Mouse (Mus musculus): ENCODE data around the gene AI413582. TPM values are rescaled to one million over a fixed set of nuclear protein-coding genes. Genes with fewer than 3 reads are reported as not detected.

Gene AI413582
- polyA plus RNA-seq, 1 experiment from 2014 or later, result 20.2 TPM

- H3K36me3 ChIP-seq (ENCODE audit: control insufficient read depth, insufficient read depth, low read length), result peaks cover 6% of the 10 kb centered on the region; the same call in 1 of the 2 replicates
- DNase-seq (ENCODE audit: low spot score, missing footprints), result no peak
- WGBS, result 67% methylated on average over 9 of the region's 9 CpGs
- no peak for ATAC-seq (ENCODE audit: low FRiP score)
- no peaks in the 10 kb centered on the region for H3K4me1 ChIP-seq (ENCODE audit: control insufficient read depth, insufficient read depth, low read length)
- H3K27me3 ChIP-seq (ENCODE audit: control insufficient read depth, insufficient read depth, low read length), result no peaks in the 10 kb centered on the region
- H3K9me3 ChIP-seq (ENCODE audit: control insufficient read depth, low read length), result no peaks in the 10 kb centered on the region
- H3K4me3 ChIP-seq (ENCODE audit: low read depth, low read length), result no peak overlapping the region
- H3K4me2 ChIP-seq, result no peak overlapping the region
- H3K9ac ChIP-seq (ENCODE audit: low read length), result no peak overlapping the region
- H3K27ac ChIP-seq (ENCODE audit: low read depth, low read length), result no peak overlapping the region
Observed at GRCm38 (mm10) chr17:27586661-27587060, 21.1 kb upstream of the AI413582 start.

- H3K36me3 ChIP-seq (ENCODE audit: control insufficient read depth, insufficient read depth, low read length), result peaks cover 23% of the 10 kb centered on the region
- 92% methylated on average over 13 of the region's 13 CpGs for WGBS
- H3K9ac ChIP-seq (ENCODE audit: low read length), result no peak overlapping the region
- no peak for DNase-seq (ENCODE audit: low spot score, missing footprints)
- H3K9me3 ChIP-seq (ENCODE audit: control insufficient read depth, low read length), result no peaks in the 10 kb centered on the region
- H3K27me3 ChIP-seq (ENCODE audit: control insufficient read depth, insufficient read depth, low read length), result no peaks in the 10 kb centered on the region
- no peak for ATAC-seq (ENCODE audit: low FRiP score)
- no peak overlapping the region for H3K4me3 ChIP-seq (ENCODE audit: low read depth, low read length)
- no peaks in the 10 kb centered on the region for H3K4me1 ChIP-seq (ENCODE audit: control insufficient read depth, insufficient read depth, low read length)
- H3K27ac ChIP-seq (ENCODE audit: low read depth, low read length), result no peak overlapping the region
- no peak overlapping the region for H3K4me2 ChIP-seq
Observed at GRCm38 (mm10) chr17:27583185-27583894, 17.8 kb upstream of the AI413582 start.

GRCm38 (mm10) chr17:27580392-27581068, 15.0 kb upstream of the AI413582 start:
- no peaks in the 10 kb centered on the region for H3K9me3 ChIP-seq (ENCODE audit: control insufficient read depth, low read length)
- ATAC-seq (ENCODE audit: low FRiP score), result no peak
- no peak overlapping the region for H3K4me2 ChIP-seq
- H3K4me3 ChIP-seq (ENCODE audit: low read depth, low read length), result no peak overlapping the region
- peaks cover 25% of the 10 kb centered on the region for H3K36me3 ChIP-seq (ENCODE audit: control insufficient read depth, insufficient read depth, low read length)
- WGBS, result 90% methylated on average over 19 of the region's 20 CpGs
- H3K4me1 ChIP-seq (ENCODE audit: control insufficient read depth, insufficient read depth, low read length), result no peaks in the 10 kb centered on the region
- H3K27ac ChIP-seq (ENCODE audit: low read depth, low read length), result no peak overlapping the region
- no peak overlapping the region for H3K9ac ChIP-seq (ENCODE audit: low read length)
- no peaks in the 10 kb centered on the region for H3K27me3 ChIP-seq (ENCODE audit: control insufficient read depth, insufficient read depth, low read length)
- DNase-seq (ENCODE audit: low spot score, missing footprints), result no peak

- Histone ChIP-seq H3K27me3 (ENCODE audit: control insufficient read depth, insufficient read depth, low read length) (no peaks in the 10 kb centered on the region), H3K27ac (ENCODE audit: low read depth, low read length) (no peak overlapping the region), H3K9me3 (ENCODE audit: control insufficient read depth, low read length) (no peaks in the 10 kb centered on the region), H3K36me3 (ENCODE audit: control insufficient read depth, insufficient read depth, low read length) (peaks cover 28% of the 10 kb centered on the region), H3K4me3 (ENCODE audit: low read depth, low read length) (no peak overlapping the region), H3K4me1 (ENCODE audit: control insufficient read depth, insufficient read depth, low read length) (no peaks in the 10 kb centered on the region), H3K4me2 (no peak overlapping the region), H3K9ac (ENCODE audit: low read length) (no peak overlapping the region)
- DNase-seq (ENCODE audit: low spot score, missing footprints), result no peak
- WGBS, result over 99% methylated on average over 8 of the region's 8 CpGs
- no peak for ATAC-seq (ENCODE audit: low FRiP score)
Observed at GRCm38 (mm10) chr17:27579816-27580215, 14.3 kb upstream of the AI413582 start.

GRCm38 (mm10) chr17:27578487-27578886, 12.9 kb upstream of the AI413582 start:
- no peaks in the 10 kb centered on the region for H3K4me1 ChIP-seq (ENCODE audit: control insufficient read depth, insufficient read depth, low read length)
- ATAC-seq (ENCODE audit: low FRiP score) (no peak), DNase-seq (ENCODE audit: low spot score, missing footprints) (no peak)
- H3K4me2 ChIP-seq, result no peak overlapping the region
- no peak overlapping the region for H3K4me3 ChIP-seq (ENCODE audit: low read depth, low read length)
- H3K9ac ChIP-seq (ENCODE audit: low read length), result no peak overlapping the region
- peaks cover 28% of the 10 kb centered on the region for H3K36me3 ChIP-seq (ENCODE audit: control insufficient read depth, insufficient read depth, low read length)
- no peak overlapping the region for H3K27ac ChIP-seq (ENCODE audit: low read depth, low read length)
- no peaks in the 10 kb centered on the region for H3K27me3 ChIP-seq (ENCODE audit: control insufficient read depth, insufficient read depth, low read length)
- H3K9me3 ChIP-seq (ENCODE audit: control insufficient read depth, low read length), result no peaks in the 10 kb centered on the region
- 96% methylated on average over 10 of the region's 10 CpGs for WGBS

- H3K4me2 ChIP-seq, result no peak overlapping the region
- WGBS, result 78% methylated on average over 6 of the region's 6 CpGs
- no peaks in the 10 kb centered on the region for H3K27me3 ChIP-seq (ENCODE audit: control insufficient read depth, insufficient read depth, low read length)
- peaks cover 28% of the 10 kb centered on the region for H3K36me3 ChIP-seq (ENCODE audit: control insufficient read depth, insufficient read depth, low read length)
- no peak overlapping the region for H3K9ac ChIP-seq (ENCODE audit: low read length)
- no peak for ATAC-seq (ENCODE audit: low FRiP score)
- DNase-seq (ENCODE audit: low spot score, missing footprints), result no peak
- H3K4me3 ChIP-seq (ENCODE audit: low read depth, low read length), result no peak overlapping the region
- no peaks in the 10 kb centered on the region for H3K9me3 ChIP-seq (ENCODE audit: control insufficient read depth, low read length)
- no peaks in the 10 kb centered on the region for H3K4me1 ChIP-seq (ENCODE audit: control insufficient read depth, insufficient read depth, low read length)
- no peak overlapping the region for H3K27ac ChIP-seq (ENCODE audit: low read depth, low read length)
Observed at GRCm38 (mm10) chr17:27577468-27577867, 11.9 kb upstream of the AI413582 start.

- no peak overlapping the region for H3K9ac ChIP-seq (ENCODE audit: low read length)
- no peak overlapping the region for H3K4me3 ChIP-seq (ENCODE audit: low read depth, low read length)
- DNase-seq (ENCODE audit: low spot score, missing footprints) (no peak), ATAC-seq (ENCODE audit: low FRiP score) (no peak)
- H3K27me3 ChIP-seq (ENCODE audit: control insufficient read depth, insufficient read depth, low read length), result no peaks in the 10 kb centered on the region
- 90% methylated on average over 7 of the region's 7 CpGs for WGBS
- H3K4me2 ChIP-seq, result no peak overlapping the region
- H3K36me3 ChIP-seq (ENCODE audit: control insufficient read depth, insufficient read depth, low read length), result peaks cover 20% of the 10 kb centered on the region
- H3K27ac ChIP-seq (ENCODE audit: low read depth, low read length), result no peak overlapping the region
- H3K9me3 ChIP-seq (ENCODE audit: control insufficient read depth, low read length), result no peaks in the 10 kb centered on the region
- no peaks in the 10 kb centered on the region for H3K4me1 ChIP-seq (ENCODE audit: control insufficient read depth, insufficient read depth, low read length)
Observed at GRCm38 (mm10) chr17:27576056-27576455, 10.5 kb upstream of the AI413582 start.

- Histone ChIP-seq H3K9ac (ENCODE audit: low read length) (no peak overlapping the region), H3K4me1 (ENCODE audit: control insufficient read depth, insufficient read depth, low read length) (no peaks in the 10 kb centered on the region), H3K9me3 (ENCODE audit: control insufficient read depth, low read length) (no peaks in the 10 kb centered on the region), H3K27me3 (ENCODE audit: control insufficient read depth, insufficient read depth, low read length) (no peaks in the 10 kb centered on the region), H3K36me3 (ENCODE audit: control insufficient read depth, insufficient read depth, low read length) (peaks cover 16% of the 10 kb centered on the region), H3K4me2 (no peak overlapping the region), H3K4me3 (ENCODE audit: low read depth, low read length) (no peak overlapping the region), H3K27ac (ENCODE audit: low read depth, low read length) (no peak overlapping the region)
- DNase-seq (ENCODE audit: low spot score, missing footprints) (no peak), ATAC-seq (ENCODE audit: low FRiP score) (no peak)
- WGBS, result 91% methylated on average over 10 of the region's 10 CpGs
Observed at GRCm38 (mm10) chr17:27575116-27575776, 9.7 kb upstream of the AI413582 start.

GRCm38 (mm10) chr17:27574470-27575115, 9.0 kb upstream of the AI413582 start:
- no peak overlapping the region for H3K4me3 ChIP-seq (ENCODE audit: low read depth, low read length)
- H3K9ac ChIP-seq (ENCODE audit: low read length), result no peak overlapping the region
- H3K27me3 ChIP-seq (ENCODE audit: control insufficient read depth, insufficient read depth, low read length), result no peaks in the 10 kb centered on the region
- H3K4me2 ChIP-seq, result no peak overlapping the region
- WGBS, result 94% methylated on average over 16 of the region's 16 CpGs
- H3K36me3 ChIP-seq (ENCODE audit: control insufficient read depth, insufficient read depth, low read length), result peaks cover 12% of the 10 kb centered on the region
- DNase-seq (ENCODE audit: low spot score, missing footprints), result no peak
- ATAC-seq (ENCODE audit: low FRiP score), result no peak
- no peak overlapping the region for H3K27ac ChIP-seq (ENCODE audit: low read depth, low read length)
- no peaks in the 10 kb centered on the region for H3K9me3 ChIP-seq (ENCODE audit: control insufficient read depth, low read length)
- H3K4me1 ChIP-seq (ENCODE audit: control insufficient read depth, insufficient read depth, low read length), result no peaks in the 10 kb centered on the region

All from midbrain, embryonic 11.5 days (tissue).